Mouse (Mus musculus): ENCODE data around the gene Psmb9. TPM values are rescaled to one million over a fixed set of nuclear protein-coding genes. Genes with fewer than 3 reads are reported as not detected.
A peak's percentile ranks its signal among the peaks of the same experiment; 100 is the strongest.

Psmb9 gene
- polyA plus RNA-seq, 1 experiment: 3.8 TPM

DNA sequence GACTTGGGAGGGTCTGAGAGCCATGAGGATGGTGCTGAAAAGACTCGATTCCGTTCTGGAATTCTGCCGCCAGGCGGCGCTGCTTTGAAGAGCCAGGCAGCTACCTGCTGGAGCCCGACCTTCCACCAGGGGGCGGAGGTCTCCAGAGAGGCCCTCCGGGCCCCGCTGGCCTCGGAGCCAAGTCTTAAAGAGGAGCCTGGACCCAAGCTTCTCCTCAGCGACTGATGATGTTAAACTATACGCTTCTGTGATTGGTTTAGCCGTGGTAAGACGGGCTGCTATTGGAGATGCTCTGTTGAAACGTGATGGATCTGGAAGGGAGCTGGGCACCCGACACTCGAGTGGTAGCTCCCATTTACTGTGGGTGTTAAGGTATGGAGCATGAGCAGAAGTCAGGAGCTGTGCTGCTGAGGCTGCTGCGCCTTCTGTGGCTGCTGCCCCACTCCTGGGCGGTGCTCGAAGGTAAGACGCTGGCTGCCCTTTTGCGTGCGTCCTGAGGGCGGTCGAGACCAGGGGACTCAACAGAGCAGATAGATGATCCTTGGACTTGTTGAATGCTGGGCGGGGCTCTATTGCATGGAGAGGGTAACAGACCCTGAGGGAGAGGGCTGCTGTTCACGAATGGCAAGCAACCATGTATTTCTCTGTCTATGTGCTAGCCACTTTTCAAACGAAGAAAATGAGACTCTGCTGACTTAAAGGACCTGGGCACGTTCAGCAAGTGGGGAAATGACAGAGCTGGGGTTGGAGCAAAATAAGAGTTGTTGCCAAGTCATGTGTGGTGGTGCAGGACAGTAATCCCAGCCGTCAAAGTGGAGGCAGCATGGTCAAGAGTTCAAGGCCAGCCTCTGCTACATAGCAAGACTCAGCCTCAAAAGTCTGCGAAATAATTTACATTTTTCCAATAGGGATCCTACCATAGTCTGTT lies 52.0 kb downstream of the Psmb9 start:
- H3K4me1 ChIP-seq (ENCODE audit: control insufficient read depth, insufficient read depth, low read length): no peaks in the 10 kb centered on the region
- H3K4me3 ChIP-seq (ENCODE audit: insufficient read depth, low read length): peak overlapping the region; percentile 41
- H3K27ac ChIP-seq (ENCODE audit: insufficient read depth, low read length): no peak overlapping the region
- TF ChIP-seq POLR2A (IDR thresholded peaks at IDR 0.05; ENCODE audit: extremely low read depth, insufficient read depth, low read length) (peak; percentile 84), CTCF (IDR thresholded peaks at IDR 0.05; ENCODE audit: extremely low read depth, insufficient read depth, low read length) (peak; percentile 95)

DNA sequence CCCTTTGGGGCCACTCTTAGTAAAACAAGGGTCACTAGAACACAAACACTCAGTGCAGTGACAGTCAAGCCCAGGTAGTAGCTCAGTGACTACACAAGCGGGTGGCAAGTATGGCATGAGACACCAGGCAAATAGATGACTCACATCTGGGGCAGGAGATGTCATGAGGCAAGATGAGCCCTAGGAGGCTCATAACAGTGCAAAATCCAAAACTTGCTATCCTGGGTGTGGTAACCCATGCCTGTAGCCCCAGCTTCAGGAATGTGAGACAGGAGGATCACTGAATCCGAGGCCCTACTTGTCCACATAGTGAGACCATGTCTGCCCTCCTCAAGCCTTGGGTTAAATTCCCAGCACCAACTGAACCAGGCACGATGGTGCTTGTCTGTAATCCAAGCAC lies 53.1 kb downstream of the Psmb9 start:
- no peak overlapping the region for H3K4me3 ChIP-seq (ENCODE audit: insufficient read depth, low read length)
- TF ChIP-seq POLR2A (IDR thresholded peaks at IDR 0.05; ENCODE audit: extremely low read depth, insufficient read depth, low read length): no peak
- no peak for TF ChIP-seq CTCF (IDR thresholded peaks at IDR 0.05; ENCODE audit: extremely low read depth, insufficient read depth, low read length)
- no peak overlapping the region for H3K27ac ChIP-seq (ENCODE audit: insufficient read depth, low read length)
- no peaks in the 10 kb centered on the region for H3K4me1 ChIP-seq (ENCODE audit: control insufficient read depth, insufficient read depth, low read length)

DNA sequence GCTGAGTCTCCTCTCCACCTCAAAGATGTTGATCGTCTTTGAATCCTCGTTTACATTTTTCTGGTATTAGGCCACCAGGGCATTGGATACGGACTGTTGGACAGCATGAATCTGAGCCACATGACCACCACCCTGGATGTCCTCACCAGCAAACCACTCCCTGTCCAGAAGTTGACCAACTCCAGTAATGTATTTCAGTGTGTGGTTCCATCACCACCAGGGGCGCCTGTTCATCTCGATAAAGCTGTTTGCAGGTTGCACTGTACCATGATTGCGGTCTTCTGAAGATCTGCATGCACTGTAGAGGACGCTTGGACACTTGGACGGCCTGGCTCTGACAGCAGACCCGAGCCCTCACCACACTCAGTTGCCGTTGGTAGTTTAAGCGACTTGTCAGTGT lies 54.3 kb downstream of the Psmb9 start:
- Histone ChIP-seq H3K4me1 (ENCODE audit: control insufficient read depth, insufficient read depth, low read length) (peaks cover 2% of the 10 kb centered on the region; the same call in 1 of the 2 replicates), H3K27ac (ENCODE audit: insufficient read depth, low read length) (no peak overlapping the region), H3K4me3 (ENCODE audit: insufficient read depth, low read length) (no peak overlapping the region)
- TF ChIP-seq POLR2A (IDR thresholded peaks at IDR 0.05; ENCODE audit: extremely low read depth, insufficient read depth, low read length) (no peak), CTCF (IDR thresholded peaks at IDR 0.05; ENCODE audit: extremely low read depth, insufficient read depth, low read length) (no peak)

Other genes starting within 250 kb of the Psmb9 start
- 113 and 116 TPM in 2 replicates for gene Pfdn6, start 247.4 kb downstream of the Psmb9 start, polyA plus RNA-seq (2012; rRNA removed)
- gene Wdr46, start 247.1 kb downstream of the Psmb9 start, polyA plus RNA-seq (2012; rRNA removed): 13.5 TPM in 2 replicates
- 7.0 and 7.8 TPM in 2 replicates for gene B3galt4, start 236.3 kb downstream of the Psmb9 start, polyA plus RNA-seq (2012; rRNA removed)
- 79.3 and 82.2 TPM in 2 replicates for gene Vps52, start 232.0 kb downstream of the Psmb9 start, polyA plus RNA-seq (2012; rRNA removed)
- gene Rps18, start 231.8 kb downstream of the Psmb9 start, polyA plus RNA-seq (2012; rRNA removed): 410 and 435 TPM in 2 replicates
- gene H2-K1, start 187.4 kb downstream of the Psmb9 start, polyA plus RNA-seq (2012; rRNA removed): 72.2 and 79.0 TPM in 2 replicates
- gene Ring1, start 163.1 kb downstream of the Psmb9 start, polyA plus RNA-seq (2012; rRNA removed): 73.1 and 73.2 TPM in 2 replicates
- gene H2-Ke6, start 159.7 kb downstream of the Psmb9 start, polyA plus RNA-seq (2012; rRNA removed): 59.6 and 61.7 TPM in 2 replicates
- gene Slc39a7, start 156.1 kb downstream of the Psmb9 start, polyA plus RNA-seq (2012; rRNA removed): 92.7 and 103 TPM in 2 replicates
- 78.5 and 81.5 TPM in 2 replicates for gene Rxrb, start 156.0 kb downstream of the Psmb9 start, polyA plus RNA-seq (2012; rRNA removed)
- gene Col11a2, start 148.3 kb downstream of the Psmb9 start, polyA plus RNA-seq (2012; rRNA removed): 9.3 and 12.1 TPM in 2 replicates
- gene H2-Oa, start 95.4 kb downstream of the Psmb9 start, polyA plus RNA-seq (2012; rRNA removed): 1.4 and 1.7 TPM in 2 replicates
- 27.3 and 29.4 TPM in 2 replicates for gene H2-DMa, start 68.2 kb downstream of the Psmb9 start, polyA plus RNA-seq (2012; rRNA removed)
- 181 and 184 TPM in 2 replicates for gene Brd2, start 65.1 kb downstream of the Psmb9 start, polyA plus RNA-seq (2012; rRNA removed)
- 0.79 and 0.84 TPM in 2 replicates for gene H2-DMb2, start 44.5 kb downstream of the Psmb9 start, polyA plus RNA-seq (2012; rRNA removed)
- gene H2-DMb1, start 34.7 kb downstream of the Psmb9 start, polyA plus RNA-seq (2012; rRNA removed): 3.6 and 4.5 TPM in 2 replicates
- 2.7 and 3.4 TPM in 2 replicates for gene Tap1, start 211 bp downstream of the Psmb9 start, polyA plus RNA-seq (2012; rRNA removed)
- 8.7 and 10.1 TPM in 2 replicates for gene Psmb8, start 10.0 kb upstream of the Psmb9 start, polyA plus RNA-seq (2012; rRNA removed)
- gene Tap2, start 15.8 kb upstream of the Psmb9 start, polyA plus RNA-seq (2012; rRNA removed): 7.9 and 8.3 TPM in 2 replicates
- gene H2-Ob, start 51.1 kb upstream of the Psmb9 start, polyA plus RNA-seq (2012; rRNA removed): 1.0 and 1.5 TPM in 2 replicates
- gene H2-Ab1, start 69.9 kb upstream of the Psmb9 start, polyA plus RNA-seq (2012; rRNA removed): 3.1 and 3.6 TPM in 2 replicates
- 2.8 and 2.9 TPM in 2 replicates for gene H2-Aa, start 100.1 kb upstream of the Psmb9 start, polyA plus RNA-seq (2012; rRNA removed)
- gene H2-Eb1, start 118.1 kb upstream of the Psmb9 start, polyA plus RNA-seq (2012; rRNA removed): 3.2 and 3.3 TPM in 2 replicates
- 0.04 TPM in 1 of 2 replicates, not detected in the other for gene H2-Eb2, start 137.9 kb upstream of the Psmb9 start, polyA plus RNA-seq (2012; rRNA removed)
- not detected in 2 replicates for gene Btnl2, start 167.1 kb upstream of the Psmb9 start, polyA plus RNA-seq (2012; rRNA removed)
- gene Btnl1, start 189.4 kb upstream of the Psmb9 start, polyA plus RNA-seq (2012; rRNA removed): 0.04 TPM in 1 of 2 replicates, not detected in the other
- gene BC051142, start 211.1 kb upstream of the Psmb9 start, polyA plus RNA-seq (2012; rRNA removed): 7.4 and 8.7 TPM in 2 replicates

Data from cortical plate, adult 2 months (tissue).